Mouse (Mus musculus) forebrain, postnatal 0 days (tissue): Measurements from ENCODE around the gene Ilf3. TPM values are rescaled to one million over a fixed set of nuclear protein-coding genes. Genes with fewer than 3 reads are reported as not detected.
A peak's percentile ranks its signal among the peaks of the same experiment; 100 is the strongest.

ENCODE experiments used
- ATAC-seq: fragments of 200-750 bp; cut with Nextera tagmentation; 2 replicates; pipeline ENCODE4 v1.8.0; 2017; ENCODE audit warnings: mild to moderate bottlenecking, moderate library complexity
- DNase-seq: peaks from one replicate; pipeline ENCODE4 v3.0.0-alpha.2; 2015
- H3K27ac ChIP-seq: fragments of 300-500 bp; sonication (generic); 2 replicates; pipeline ENCODE4 v1.5.1; 2014; ENCODE audit warnings: low read depth, mild to moderate bottlenecking, antibody characterized with exemption, low read length, moderate library complexity, mixed read lengths
- H3K27me3 ChIP-seq: fragments of 300-500 bp; sonication (generic); 2 replicates; pipeline ENCODE4 v1.6.1; 2014; ENCODE audit warnings: mild to moderate bottlenecking, low read length, mixed read lengths; ENCODE audit not compliant: insufficient read depth
- H3K36me3 ChIP-seq: fragments of 300-500 bp; sonication (generic); 2 replicates; pipeline ENCODE4 v1.6.1; 2014; ENCODE audit warnings: mild to moderate bottlenecking, moderate library complexity; ENCODE audit not compliant: insufficient read depth
- H3K4me1 ChIP-seq: fragments of 300-500 bp; sonication (generic); 2 replicates; pipeline ENCODE4 v1.6.1; 2014; ENCODE audit warnings: antibody characterized with exemption; ENCODE audit not compliant: insufficient read depth
- H3K4me2 ChIP-seq: fragments of 300-500 bp; sonication (generic); 2 replicates; pipeline ENCODE4 v1.6.1; 2014; ENCODE audit warnings: low read depth, mild to moderate bottlenecking, moderate library complexity
- H3K4me3 ChIP-seq: fragments of 300-500 bp; sonication (generic); 2 replicates; pipeline ENCODE4 v1.5.1; 2014; ENCODE audit warnings: low read depth, low read length, mixed read lengths
- H3K9ac ChIP-seq: fragments of 300-500 bp; sonication (generic); 2 replicates; pipeline ENCODE4 v1.6.1; 2014; ENCODE audit warnings: mild to moderate bottlenecking
- H3K9me3 ChIP-seq: fragments of 300-500 bp; sonication (generic); 2 replicates; pipeline ENCODE4 v1.6.1; 2016; ENCODE audit warnings: low read length
- CTCF ChIP-seq: sonication (generic); IDR thresholded peaks from 2 replicates; pipeline ENCODE4 v1.5.1; 2016; ENCODE audit warnings: antibody characterized with exemption, control low read depth, low read depth
- WGBS: fragments of 180-500 bp; shearing (Covaris S2); extraction: QIAGEN DNeasy Blood & Tissue Kit; methylation state at CpG from one replicate; pipeline ENCODE4 v1.1.7; 2014; 5-methylcytosine and 5-hydroxymethylcytosine counted together
- polyA plus RNA-seq: library from polyadenylated mRNA; unstranded; fragments of >200 nt; fragmentation: Nextera tagmentation; extraction: Ambion mirVana; gene quantifications from 2 replicates; pipeline ENCODE4 v1.2.1, GENCODE M21; 2015
- total RNA-seq: library from RNA; depleted of rRNA; stranded (reverse); fragments of >200 nt; gene quantifications from 2 replicates; pipeline ENCODE4 v1.2.3, GENCODE M21; 2014

Gene Ilf3
- total and polyA plus RNA-seq, 2 experiments from 2014 or later, result 135 to 214 TPM

- no peak for TF ChIP-seq CTCF
- Histone ChIP-seq H3K4me2 (no peak overlapping the region), H3K27ac (no peak overlapping the region), H3K36me3 (peaks cover 89% of the 10 kb centered on the region), H3K27me3 (no peaks in the 10 kb centered on the region), H3K9me3 (no peaks in the 10 kb centered on the region), H3K4me3 (no peak overlapping the region), H3K4me1 (no peaks in the 10 kb centered on the region), H3K9ac (no peak overlapping the region)
- 91% methylated on average over 11 of the region's 11 CpGs for WGBS
- DNase-seq (no peak), ATAC-seq (no peak)
Observed at GRCm38 (mm10) chr9:21402764-21403253, 35.1 kb downstream of the Ilf3 start.

DNA sequence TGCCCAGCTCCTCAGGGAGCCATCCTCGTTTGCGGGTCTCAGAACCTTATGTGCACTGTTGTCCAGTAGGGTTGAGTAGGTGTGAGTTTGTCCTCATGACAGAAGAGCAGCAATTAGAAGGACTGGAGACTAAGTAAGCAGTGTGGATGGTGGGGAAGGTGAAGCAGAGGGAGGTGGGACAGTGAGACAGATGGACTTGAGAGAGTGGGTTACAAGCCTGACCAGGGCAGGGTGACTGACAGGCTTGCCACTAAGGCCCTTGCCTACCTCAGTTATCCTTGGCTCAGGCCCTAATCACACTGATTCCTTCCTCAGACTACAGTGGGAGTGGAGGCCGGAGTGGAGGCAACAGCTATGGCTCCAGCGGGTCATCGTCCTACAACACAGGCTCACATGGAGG lies 36.1 kb downstream of the Ilf3 start:
- no peaks in the 10 kb centered on the region for H3K27me3 ChIP-seq
- H3K4me2 ChIP-seq, result no peak overlapping the region
- DNase-seq (no peak), ATAC-seq (no peak)
- H3K36me3 ChIP-seq, result peaks cover 80% of the 10 kb centered on the region
- WGBS, result 96% methylated on average over 5 of the region's 5 CpGs
- H3K9ac ChIP-seq, result no peak overlapping the region
- TF ChIP-seq CTCF, result no peak
- H3K4me1 ChIP-seq, result no peaks in the 10 kb centered on the region
- H3K4me3 ChIP-seq, result no peak overlapping the region
- no peak overlapping the region for H3K27ac ChIP-seq
- H3K9me3 ChIP-seq, result no peaks in the 10 kb centered on the region

- DNase-seq, result no peak
- H3K4me2 ChIP-seq, result no peak overlapping the region
Observed at GRCm38 (mm10) chr9:21405525-21405924, 37.9 kb downstream of the Ilf3 start.

DNA sequence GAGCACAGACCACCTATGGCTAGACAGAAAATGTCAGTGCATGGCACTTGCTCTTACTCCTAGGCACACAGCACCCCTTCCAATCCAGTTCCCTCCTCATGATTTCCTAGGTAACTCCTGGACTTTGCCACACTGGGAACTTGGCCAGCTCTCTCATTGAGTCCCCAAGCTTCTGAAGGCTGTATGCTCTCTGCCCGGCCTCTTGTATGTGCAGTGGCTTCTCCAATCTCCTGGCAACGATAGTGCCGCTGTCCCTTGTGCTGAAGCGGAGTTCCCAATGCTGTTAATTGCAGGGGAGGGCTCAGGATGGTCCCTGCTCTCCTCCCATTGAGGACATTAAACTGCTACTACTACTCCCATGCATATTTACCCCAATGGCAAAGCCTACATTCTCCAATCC lies 40.3 kb downstream of the Ilf3 start:
- peak; percentile 52 for DNase-seq
- peaks cover 39% of the 10 kb centered on the region for H3K36me3 ChIP-seq
- H3K27ac ChIP-seq, result no peak overlapping the region
- no peak overlapping the region for H3K9ac ChIP-seq
- H3K27me3 ChIP-seq, result no peaks in the 10 kb centered on the region
- no peak overlapping the region for H3K4me2 ChIP-seq
- no peaks in the 10 kb centered on the region for H3K9me3 ChIP-seq
- TF ChIP-seq CTCF, result no peak
- no peak for ATAC-seq
- peaks cover 11% of the 10 kb centered on the region; the same call in 1 of the 2 replicates for H3K4me1 ChIP-seq
- WGBS, result 11% methylated on average over 4 of the region's 4 CpGs
- H3K4me3 ChIP-seq, result no peak overlapping the region

More at GRCm38 (mm10) chr9:21405525-21405924, 37.9 kb downstream of the Ilf3 start:
- H3K9ac ChIP-seq, result no peak overlapping the region
- no peak for TF ChIP-seq CTCF
- no peaks in the 10 kb centered on the region for H3K27me3 ChIP-seq
- no peak overlapping the region for H3K27ac ChIP-seq
- no peak for ATAC-seq
- WGBS, result 81% methylated on average over 4 of the region's 4 CpGs
- no peaks in the 10 kb centered on the region for H3K9me3 ChIP-seq
- H3K4me1 ChIP-seq, result no peaks in the 10 kb centered on the region
- no peak overlapping the region for H3K4me3 ChIP-seq
- H3K36me3 ChIP-seq, result peaks cover 62% of the 10 kb centered on the region

- WGBS, result 77% methylated on average over 7 of the region's 7 CpGs
- no peak for TF ChIP-seq CTCF
- no peak for ATAC-seq
Observed at GRCm38 (mm10) chr9:21408624-21409023, 41.0 kb downstream of the Ilf3 start.

DNA sequence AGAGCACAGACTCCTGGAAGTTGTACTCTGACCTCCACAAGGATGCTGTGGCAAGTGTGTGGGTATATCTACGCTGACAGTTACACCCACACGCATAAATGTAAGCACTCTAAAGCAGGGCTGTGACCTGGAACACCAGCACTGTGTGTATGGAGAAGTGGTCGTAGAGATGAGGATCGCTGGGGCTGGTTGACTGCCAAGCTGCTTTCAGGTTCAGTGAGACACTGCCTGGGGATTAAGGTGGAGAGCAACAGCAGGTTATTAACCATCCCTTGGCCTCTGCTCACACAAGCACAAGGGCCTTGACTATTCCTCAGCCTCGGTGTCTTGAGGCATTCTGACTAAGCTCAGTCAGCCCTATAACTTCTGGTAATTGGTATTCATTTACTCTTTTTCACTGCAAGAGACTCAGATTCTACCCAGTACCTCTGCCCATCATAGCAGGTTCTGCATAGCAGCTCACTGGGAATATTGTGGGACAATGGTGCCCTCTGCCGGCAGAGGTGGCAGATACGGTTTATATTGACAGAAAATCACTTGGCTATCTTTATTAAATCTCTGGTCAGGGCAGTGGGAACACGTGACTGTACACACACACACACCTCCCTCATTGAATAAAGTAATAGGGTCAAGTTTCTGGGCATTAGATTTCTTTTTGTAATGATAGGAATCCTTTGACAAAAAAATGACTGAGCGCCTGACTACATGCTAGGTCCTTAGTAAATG lies 42.1 kb downstream of the Ilf3 start:
- peak; percentile 84 for TF ChIP-seq CTCF
- Histone ChIP-seq H3K9me3 (no peaks in the 10 kb centered on the region), H3K36me3 (peaks cover 23% of the 10 kb centered on the region), H3K4me3 (no peak overlapping the region), H3K4me2 (no peak overlapping the region), H3K27me3 (no peaks in the 10 kb centered on the region), H3K27ac (no peak overlapping the region), H3K4me1 (peaks cover 11% of the 10 kb centered on the region; the same call in 1 of the 2 replicates), H3K9ac (no peak overlapping the region)
- peak; percentile 86 for DNase-seq
- ATAC-seq, result peak; percentile 30; the same call in 1 of the 2 replicates
- WGBS, result 33% methylated on average over 9 of the region's 9 CpGs

More at GRCm38 (mm10) chr9:21408624-21409023, 41.0 kb downstream of the Ilf3 start:
- no peak for DNase-seq
- H3K9me3 ChIP-seq, result no peaks in the 10 kb centered on the region
- H3K36me3 ChIP-seq, result peaks cover 33% of the 10 kb centered on the region
- H3K27me3 ChIP-seq, result no peaks in the 10 kb centered on the region
- H3K4me3 ChIP-seq, result no peak overlapping the region
- no peak overlapping the region for H3K4me2 ChIP-seq
- peaks cover 11% of the 10 kb centered on the region; the same call in 1 of the 2 replicates for H3K4me1 ChIP-seq
- no peak overlapping the region for H3K27ac ChIP-seq
- no peak overlapping the region for H3K9ac ChIP-seq
